11 mouse cellular contexts compared by ENCODE assay signal in the genomic region with DNA sequence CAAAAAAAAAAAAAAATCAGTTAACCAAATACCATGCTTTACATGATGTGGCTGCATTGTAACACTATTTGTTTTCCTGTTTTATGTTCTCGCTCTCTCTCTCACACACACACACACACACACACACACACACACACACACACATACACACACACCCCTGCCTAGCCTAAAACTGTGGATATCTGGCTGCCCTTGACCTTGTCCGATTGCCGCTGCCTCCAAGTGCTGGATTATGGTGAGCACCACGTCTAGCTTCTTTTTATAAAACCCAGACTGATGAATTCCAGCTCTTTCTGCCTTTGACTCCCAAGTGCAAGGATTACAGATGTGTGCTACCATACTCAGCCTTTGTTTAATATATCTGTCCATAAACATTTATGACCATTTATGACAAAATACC. TPM values are rescaled to one million over a fixed set of nuclear protein-coding genes. Genes with fewer than 3 reads are reported as not detected.
A peak's percentile ranks its signal among the peaks of the same experiment; 100 is the strongest.
DNase-seq lines count a peak whose midpoint lies in the region; ATAC-seq lines count a peak whose summit lies in the region.
"Had no signal": no experiment of that assay in that cellular context is flagged by ENCODE, and none has a peak within 500 bp of the region (broad histone marks: within the 10 kb centered on the region; RNA-seq: fewer than 3 reads in every experiment).

No protein-coding gene starts in this region.

- peak overlapping the region; percentile 88 for H3K4me2 ChIP-seq in heart, embryonic 15.5 days
- H3K4me2 ChIP-seq in forebrain, embryonic 13.5 days, result peak overlapping the region; percentile 88
- H3K4me2 ChIP-seq in liver, embryonic 15.5 days, result peak overlapping the region; percentile 86; the same call in 1 of the 2 replicates

- no peak for ATAC-seq in heart, embryonic 15.5 days (replicated peaks; ENCODE audit: insufficient number of reproducible peaks, insufficient read depth, low FRiP score, low read depth)
- ATAC-seq in forebrain, embryonic 13.5 days, result no peak
- ATAC-seq in liver, embryonic 15.5 days (ENCODE audit: insufficient read depth), result no peak
- ATAC-seq: Patski had no signal

- DNase-seq in heart, postnatal 36 days, result no peak
- DNase-seq in ES-CJ7 (ENCODE audit: low read depth, low spot score), result peak; percentile 39
- DNase-seq in right cerebral cortex, postnatal 36 days (ENCODE audit: low spot score in 2 of 2), result no peak
- DNase-seq in left cerebral cortex, adult 9 months (ENCODE audit: low spot score in 2 of 2), result no peak
- DNase-seq in urinary bladder, adult 2 months (ENCODE audit: low spot score), result no peak
- DNase-seq: cerebellum, adult 18-20 months; thymus, postnatal 4 days had no signal

- H3K4me3 ChIP-seq in heart, embryonic 15.5 days, result peak overlapping the region; percentile 83
- peak overlapping the region; percentile 96; the same call in 1 of the 2 replicates for H3K4me3 ChIP-seq in forebrain, embryonic 13.5 days
- H3K4me3 ChIP-seq in liver, embryonic 15.5 days (replicated peaks), result peak overlapping the region; percentile 92; the same call in 1 of the 2 replicates

- no peaks in the 10 kb centered on the region for H3K27me3 ChIP-seq in heart, embryonic 15.5 days
- H3K27me3 ChIP-seq in forebrain, embryonic 13.5 days, result no peaks in the 10 kb centered on the region
- H3K27me3 ChIP-seq in liver, embryonic 15.5 days, result no peaks in the 10 kb centered on the region
- H3K27me3 ChIP-seq: Patski had no signal

- no peaks in the 10 kb centered on the region for H3K9me3 ChIP-seq in heart, embryonic 15.5 days (replicated peaks)
- no peaks in the 10 kb centered on the region for H3K9me3 ChIP-seq in forebrain, embryonic 13.5 days (replicated peaks)
- H3K9me3 ChIP-seq in liver, embryonic 15.5 days (replicated peaks), result no peaks in the 10 kb centered on the region

- no peaks in the 10 kb centered on the region for H3K36me3 ChIP-seq in heart, embryonic 15.5 days
- 0 out of 2 replicates have a peak, but pooled peaks cover 9% of the 10 kb centered on the region for H3K36me3 ChIP-seq in forebrain, embryonic 13.5 days (ENCODE audit: poor library complexity, severe bottlenecking)
- no peaks in the 10 kb centered on the region; the same call in 1 of the 2 replicates for H3K36me3 ChIP-seq in liver, embryonic 15.5 days (replicated peaks)

- intact Hi-C loops in heart, postnatal 36 days (cut with DNase I), result no loop called here

- H3K9ac ChIP-seq in heart, embryonic 15.5 days, result 0 out of 2 replicates have a peak overlapping the region, but pooled peaks have one; percentile 38
- H3K9ac ChIP-seq in forebrain, embryonic 13.5 days, result 0 out of 2 replicates have a peak overlapping the region, but pooled peaks have one; percentile 90
- H3K9ac ChIP-seq in liver, embryonic 15.5 days, result no peak overlapping the region

- peak overlapping the region; percentile 96; the same call in 1 of the 2 replicates for H3K27ac ChIP-seq in heart, embryonic 15.5 days
- no peak overlapping the region for H3K27ac ChIP-seq in forebrain, embryonic 13.5 days
- no peak overlapping the region for H3K27ac ChIP-seq in liver, embryonic 15.5 days (replicated peaks)

- 56% methylated on average over 4 of the region's 4 CpGs for WGBS in heart, embryonic 15.5 days
- 95% methylated on average over 4 of the region's 4 CpGs for WGBS in forebrain, embryonic 13.5 days
- 79% methylated on average over 4 of the region's 4 CpGs for WGBS in liver, embryonic 15.5 days (ENCODE audit: insufficient replicate concordance)

- peaks cover 26% of the 10 kb centered on the region for H3K4me1 ChIP-seq in heart, embryonic 15.5 days (replicated peaks)
- H3K4me1 ChIP-seq in forebrain, embryonic 13.5 days, result peaks cover 20% of the 10 kb centered on the region
- H3K4me1 ChIP-seq in liver, embryonic 15.5 days (replicated peaks), result peaks cover 45% of the 10 kb centered on the region

RNA-seq across cellular contexts. Expression of a gene that starts 1.6 kb away (rescaled TPM):
- 59.8 and 70.3 TPM in 2 replicates for polyA plus RNA-seq in heart, embryonic 15.5 days (2015; fragmentation: Nextera tagmentation; extraction: Ambion mirVana)
- 10 to 100 TPM; 57.2 to 59.2 TPM for total RNA-seq in heart, postnatal 36 days (2021)
- 94.7 and 101 TPM in 2 replicates for polyA plus RNA-seq in forebrain, embryonic 13.5 days (2015; fragmentation: Nextera tagmentation; extraction: Ambion mirVana)
- polyA plus RNA-seq in liver, embryonic 15.5 days (2015; fragmentation: Nextera tagmentation; extraction: Ambion mirVana), result 18.8 and 19.2 TPM in 2 replicates
- 54.8 and 55.4 TPM in 2 replicates for polyA plus RNA-seq in urinary bladder, adult 2 months (2012; rRNA removed)

RNA-seq across cellular contexts. Expression of a gene that starts 2.5 kb away (rescaled TPM):
- 184 and 206 TPM in 2 replicates for polyA plus RNA-seq in heart, embryonic 15.5 days (2015; fragmentation: Nextera tagmentation; extraction: Ambion mirVana)
- 100 to 1,000 TPM; 123 to 133 TPM for total RNA-seq in heart, postnatal 36 days (2021)
- 283 and 285 TPM in 2 replicates for polyA plus RNA-seq in forebrain, embryonic 13.5 days (2015; fragmentation: Nextera tagmentation; extraction: Ambion mirVana)
- 61.0 and 66.8 TPM in 2 replicates for polyA plus RNA-seq in liver, embryonic 15.5 days (2015; fragmentation: Nextera tagmentation; extraction: Ambion mirVana)
- polyA plus RNA-seq in urinary bladder, adult 2 months (2012; rRNA removed), result 118 and 123 TPM in 2 replicates

RNA-seq across cellular contexts. Expression of a gene that starts 42.8 kb away (rescaled TPM):
- polyA plus RNA-seq in heart, embryonic 15.5 days (2015; fragmentation: Nextera tagmentation; extraction: Ambion mirVana), result 17.4 and 27.6 TPM in 2 replicates
- 1 to 10 TPM; 5.5 to 7.2 TPM for total RNA-seq in heart, postnatal 36 days (2021)
- 20.1 and 20.8 TPM in 2 replicates for polyA plus RNA-seq in forebrain, embryonic 13.5 days (2015; fragmentation: Nextera tagmentation; extraction: Ambion mirVana)
- 14.2 and 15.1 TPM in 2 replicates for polyA plus RNA-seq in liver, embryonic 15.5 days (2015; fragmentation: Nextera tagmentation; extraction: Ambion mirVana)
- 34.9 and 36.0 TPM in 2 replicates for polyA plus RNA-seq in urinary bladder, adult 2 months (2012; rRNA removed)
